Mouse (Mus musculus) central nervous system, embryonic 11.5 days (tissue): ENCODE data around the gene Apoc4. TPM values are rescaled to one million over a fixed set of nuclear protein-coding genes. Genes with fewer than 3 reads are reported as not detected.

Source experiments
- polyA plus RNA-seq: library from polyadenylated mRNA; depleted of rRNA; stranded (reverse); fragments of >200 nt; gene quantifications from 2 replicates; pipeline ENCODE4 v1.2.3, GENCODE M21; 2012; rRNA removed

Apoc4 gene
- 0.19 and 0.41 TPM in 2 replicates for polyA plus RNA-seq

DNA sequence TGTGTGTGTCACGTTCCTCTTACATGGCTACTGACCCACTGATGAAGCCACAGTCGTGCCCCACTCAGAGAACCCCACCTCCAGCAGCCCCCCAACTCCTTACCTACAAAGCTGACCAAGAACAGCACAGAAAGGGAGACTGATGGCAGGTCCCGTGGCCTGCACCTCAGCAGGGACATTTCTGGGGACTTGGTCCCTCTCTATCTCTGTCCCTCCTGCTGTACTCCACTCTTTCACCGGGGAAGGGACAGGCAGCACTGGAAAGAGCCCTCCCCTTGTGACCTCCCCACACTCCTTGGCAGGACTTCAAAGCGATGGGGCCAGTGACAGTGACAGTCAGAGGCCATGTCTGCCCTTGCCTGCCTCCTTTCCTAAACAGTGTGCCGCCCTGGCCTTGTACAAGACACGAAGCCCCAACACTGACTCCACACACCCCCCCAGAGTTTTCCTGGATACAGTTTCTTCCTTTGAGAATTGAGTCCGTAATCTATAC lies at the start of gene Apoc4, which contains the start of gene Gm44805:
Gene Apoc4 (minus strand): TSS at position 278 of the 493 bp plus-strand sequence.
Gene Gm44805 (minus strand): TSS at position 222 of the 493 bp plus-strand sequence.

GRCm38 (mm10) chr7:19715239-19716054 lies 34.2 kb upstream of the Apoc4 start, which contains the start of gene Tomm40:
Gene Tomm40, minus strand, starts transcription at chr7:19715438.

DNA sequence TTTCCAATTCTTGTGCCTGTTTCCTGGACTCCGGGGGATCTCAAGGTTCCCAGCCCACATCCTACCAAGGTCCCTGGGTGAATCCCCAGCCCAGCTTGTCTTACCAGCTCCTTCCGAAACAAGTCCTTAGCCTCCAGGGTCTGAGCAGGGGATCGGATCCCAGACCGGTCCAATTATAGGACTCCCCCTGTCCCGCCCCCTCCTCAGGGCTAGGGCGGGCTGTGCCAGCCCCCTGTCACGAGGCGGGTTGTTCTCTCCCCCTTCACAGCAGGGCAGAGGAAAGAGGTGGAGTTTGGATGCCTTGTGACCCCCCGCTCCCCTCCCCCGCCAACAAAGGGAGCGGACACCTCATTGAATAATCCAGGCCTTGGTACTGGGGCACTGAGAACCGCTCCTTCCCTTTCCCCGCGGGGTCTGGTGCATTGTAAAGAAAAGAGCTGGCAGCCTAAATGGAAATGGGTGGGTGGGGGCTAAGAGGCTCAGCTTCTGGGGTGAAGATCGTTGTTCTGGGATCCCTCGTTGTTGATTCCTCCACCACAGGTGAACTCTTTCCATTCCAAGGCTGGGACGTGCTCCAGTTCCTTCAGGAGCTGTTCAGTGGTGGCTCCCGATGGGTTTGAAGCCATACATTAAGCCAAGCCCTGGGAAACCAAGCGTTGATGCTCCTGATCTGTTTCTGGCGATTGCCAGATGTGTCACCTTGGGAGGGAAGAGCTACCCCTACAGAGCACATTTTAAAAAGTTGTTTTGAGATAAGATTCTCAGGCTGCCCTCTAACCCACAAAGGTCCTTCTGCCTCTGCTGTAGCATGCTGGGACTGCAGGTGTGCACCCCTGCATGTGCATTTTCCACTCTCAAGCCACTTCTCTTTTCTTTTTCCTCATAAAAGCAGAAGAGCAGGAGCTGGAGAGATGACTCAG lies 17.9 kb upstream of the Apoc4 start, which contains the start of gene Apoe:
Gene Apoe (minus strand): TSS at position 282 of the 920 bp plus-strand sequence.

GRCm38 (mm10) chr7:19691873-19692865 lies 10.9 kb upstream of the Apoc4 start, which contains the start of gene Apoc1:
Gene Apoc1, minus strand, starts transcription at chr7:19692660.

GRCm38 (mm10) chr7:19677872-19678271 lies 3.4 kb downstream of the Apoc4 start, which contains the start of gene Apoc2:
Gene Apoc2, minus strand, starts transcription at chr7:19677941.

DNA sequence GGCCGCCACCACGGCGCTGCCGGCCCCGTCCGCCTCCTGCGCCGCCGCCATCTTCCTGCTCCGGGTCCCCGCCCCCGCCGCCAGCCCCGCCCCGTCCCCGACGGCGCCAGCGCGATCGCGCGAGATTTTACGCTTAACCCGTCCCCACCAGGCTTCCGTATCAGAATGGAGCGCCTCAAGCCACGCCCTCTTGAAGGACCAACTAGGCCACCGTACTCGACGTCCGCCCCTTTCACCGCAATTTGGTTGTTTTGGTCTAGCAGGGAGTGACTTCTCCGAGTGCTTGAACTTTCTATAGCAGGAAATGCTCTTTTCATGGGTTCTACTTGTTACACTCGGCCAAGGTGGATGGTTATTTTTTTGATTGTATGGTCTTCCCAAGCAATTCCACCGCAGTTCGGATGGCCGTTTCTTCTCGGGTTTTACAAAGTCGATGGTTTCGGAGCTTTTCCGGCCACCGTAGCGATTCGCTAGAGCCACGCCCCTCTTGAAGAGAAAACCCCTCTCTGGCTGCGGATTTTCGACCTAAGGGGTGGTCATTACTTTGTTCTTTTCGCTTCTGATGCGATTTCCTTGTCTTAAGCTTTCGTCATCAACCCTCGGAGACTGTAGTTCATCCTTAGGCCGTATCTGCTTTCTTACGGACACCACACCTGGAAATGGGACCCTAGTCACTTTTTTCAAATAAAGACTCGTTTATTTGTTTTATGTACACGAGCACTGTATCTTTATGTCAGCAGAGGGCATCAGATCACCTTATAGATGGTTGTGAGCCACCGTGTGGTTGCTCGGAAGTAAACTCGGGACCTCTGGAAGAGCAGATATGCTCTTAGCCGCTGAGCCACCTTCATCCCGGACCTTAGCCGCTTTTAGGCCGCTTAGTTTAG lies 16.1 kb downstream of the Apoc4 start, which contains the start of gene Clptm1:
Gene Clptm1 (minus strand): TSS at position 79 of the 887 bp plus-strand sequence.

DNA sequence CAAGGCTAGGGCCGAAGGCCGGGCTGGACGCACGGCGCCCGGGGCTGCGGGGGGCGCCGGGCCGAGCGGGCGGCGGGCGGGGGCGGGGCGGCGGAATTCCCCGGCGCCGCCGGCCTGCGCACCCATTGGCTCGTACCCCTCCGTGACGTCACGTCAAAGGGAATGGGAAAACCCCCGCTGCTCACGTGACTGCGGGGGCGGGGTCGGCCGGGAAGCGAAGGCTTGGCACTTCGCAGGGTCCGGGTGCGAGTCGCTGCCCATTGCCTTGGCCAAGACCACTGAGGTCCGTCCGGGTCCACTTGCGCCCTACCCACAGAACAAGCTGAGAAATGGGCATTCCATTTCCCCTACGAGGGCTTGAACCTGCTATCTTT lies 51.9 kb downstream of the Apoc4 start, which contains the start of gene Relb:
Gene Relb (minus strand): TSS at position 78 of the 374 bp plus-strand sequence.

Other genes starting within 250 kb of the Apoc4 start
- 33.8 and 41.7 TPM in 2 replicates for gene Mark4, start 222.7 kb downstream of the Apoc4 start, polyA plus RNA-seq
- gene Exoc3l2, start 218.1 kb downstream of the Apoc4 start, polyA plus RNA-seq = 2.1 and 2.9 TPM in 2 replicates
- gene Bloc1s3, start 173.1 kb downstream of the Apoc4 start, polyA plus RNA-seq = 6.3 and 9.5 TPM in 2 replicates
- gene Trappc6a, start 173.1 kb downstream of the Apoc4 start, polyA plus RNA-seq = 36.1 and 56.2 TPM in 2 replicates
- 0.10 and 0.15 TPM in 2 replicates for gene Nkpd1, start 163.6 kb downstream of the Apoc4 start, polyA plus RNA-seq
- gene Ppp1r37, start 118.4 kb downstream of the Apoc4 start, polyA plus RNA-seq = 59.4 and 66.9 TPM in 2 replicates
- gene Zfp296, start 104.2 kb downstream of the Apoc4 start, polyA plus RNA-seq = 1.0 and 1.3 TPM in 2 replicates
- 40.7 and 66.6 TPM in 2 replicates for gene Gemin7, start 103.9 kb downstream of the Apoc4 start, polyA plus RNA-seq
- 134 and 154 TPM in 2 replicates for gene Clasrp, start 77.0 kb downstream of the Apoc4 start, polyA plus RNA-seq
- 2.4 and 4.4 TPM in 2 replicates for gene Relb, start 52.0 kb downstream of the Apoc4 start, polyA plus RNA-seq
- 36.8 and 58.8 TPM in 2 replicates for gene Clptm1, start 16.4 kb downstream of the Apoc4 start, polyA plus RNA-seq
- gene Apoc2, start 3.5 kb downstream of the Apoc4 start, polyA plus RNA-seq = 4.6 and 11.0 TPM in 2 replicates
- not detected in 2 replicates for gene Gm44805, start 56 bp downstream of the Apoc4 start, polyA plus RNA-seq
- gene Apoc1, start 11.2 kb upstream of the Apoc4 start, polyA plus RNA-seq = 4.9 and 8.1 TPM in 2 replicates
- 198 and 270 TPM in 2 replicates for gene Apoe, start 17.7 kb upstream of the Apoc4 start, polyA plus RNA-seq
- gene Tomm40, start 34.0 kb upstream of the Apoc4 start, polyA plus RNA-seq = 102 and 110 TPM in 2 replicates
- gene Nectin2, start 69.0 kb upstream of the Apoc4 start, polyA plus RNA-seq = 43.3 and 45.3 TPM in 2 replicates
- 18.2 and 28.9 TPM in 2 replicates for gene Bcam, start 89.5 kb upstream of the Apoc4 start, polyA plus RNA-seq
- gene Cblc, start 115.3 kb upstream of the Apoc4 start, polyA plus RNA-seq = 0.34 and 0.46 TPM in 2 replicates
- gene Bcl3, start 141.3 kb upstream of the Apoc4 start, polyA plus RNA-seq = 0.60 and 1.0 TPM in 2 replicates
- gene Gm19345, start 170.5 kb upstream of the Apoc4 start, polyA plus RNA-seq = 0.24 and 0.29 TPM in 2 replicates
- gene Ceacam16, start 179.8 kb upstream of the Apoc4 start, polyA plus RNA-seq = not detected in 2 replicates
- gene Ceacam19, start 206.5 kb upstream of the Apoc4 start, polyA plus RNA-seq = not detected in 2 replicates
- gene Pvr, start 239.7 kb upstream of the Apoc4 start, polyA plus RNA-seq = 3.6 and 8.4 TPM in 2 replicates